Mouse (Mus musculus): Measurements from ENCODE around the gene Pbld1. TPM values are rescaled to one million over a fixed set of nuclear protein-coding genes. Genes with fewer than 3 reads are reported as not detected.

The Pbld1 gene
- polyA plus RNA-seq, 1 experiment from 2014 or later: 1.2 TPM

DNA sequence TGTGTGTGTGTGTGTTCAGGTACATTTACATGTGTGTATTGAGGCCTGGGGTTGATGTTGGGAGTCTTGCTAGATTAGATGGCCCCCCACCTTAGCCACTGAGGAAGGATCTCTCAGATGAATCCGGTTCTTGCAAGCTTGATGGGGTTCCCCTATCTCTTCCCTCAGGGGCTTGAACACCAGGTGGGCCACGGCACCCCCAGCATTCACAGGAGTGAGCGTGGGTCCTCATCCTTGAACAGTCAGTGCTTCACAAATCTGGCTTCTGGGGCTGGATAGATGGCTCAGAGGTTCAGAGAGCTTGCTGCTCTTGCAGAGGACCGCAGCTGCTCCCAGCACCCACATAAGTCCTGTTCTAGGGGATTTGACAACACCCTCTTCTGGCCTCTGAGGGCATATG is 66.2 kb downstream of the Pbld1 start:
- Histone ChIP-seq H3K4me1 (replicated peaks; ENCODE audit: control insufficient read depth, insufficient read depth) (no peaks in the 10 kb centered on the region), H3K4me3 (ENCODE audit: low read depth, low read length) (no peak overlapping the region), H3K9me3 (ENCODE audit: control insufficient read depth, low read length) (no peaks in the 10 kb centered on the region), H3K36me3 (ENCODE audit: control insufficient read depth, insufficient read depth, low read length) (no peaks in the 10 kb centered on the region), H3K27me3 (ENCODE audit: control insufficient read depth, insufficient read depth, low read length) (no peaks in the 10 kb centered on the region), H3K27ac (replicated peaks) (no peak overlapping the region), H3K9ac (ENCODE audit: low read length) (no peak overlapping the region), H3K4me2 (replicated peaks; ENCODE audit: low read depth) (no peak overlapping the region)
- no peak for TF ChIP-seq CTCF (IDR thresholded peaks at IDR 0.05; ENCODE audit: low read depth)
- TF ChIP-seq EP300 (optimal IDR thresholded peaks at IDR 0.05): no peak
- WGBS: 83% methylated on average over 4 of the region's 4 CpGs
- ATAC-seq (ENCODE audit: low FRiP score, low TSS enrichment) (no peak), DNase-seq (ENCODE audit: low spot score) (no peak)

DNA sequence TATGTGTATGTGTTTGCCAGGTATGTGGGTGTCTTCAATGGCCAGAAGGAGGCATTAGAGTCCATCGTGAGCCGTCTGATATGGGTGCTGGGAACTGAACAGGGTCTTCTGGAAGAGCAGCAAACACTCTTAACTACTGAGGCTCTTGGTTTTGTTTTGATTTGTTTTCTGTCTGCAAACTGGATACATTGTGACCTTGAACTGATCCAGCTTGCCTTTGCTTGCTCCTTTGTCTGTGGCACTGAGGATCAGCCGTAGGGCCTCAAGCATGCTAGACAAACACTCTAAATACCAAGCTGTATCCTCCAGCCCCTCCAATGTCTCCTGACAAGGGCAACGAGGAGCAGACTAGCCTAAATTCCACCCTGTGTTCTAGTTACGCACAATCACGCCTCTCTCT is 67.2 kb downstream of the Pbld1 start:
- Histone ChIP-seq H3K4me2 (replicated peaks; ENCODE audit: low read depth) (no peak overlapping the region), H3K36me3 (ENCODE audit: control insufficient read depth, insufficient read depth, low read length) (no peaks in the 10 kb centered on the region), H3K4me3 (ENCODE audit: low read depth, low read length) (no peak overlapping the region), H3K9me3 (ENCODE audit: control insufficient read depth, low read length) (no peaks in the 10 kb centered on the region), H3K27me3 (ENCODE audit: control insufficient read depth, insufficient read depth, low read length) (no peaks in the 10 kb centered on the region), H3K9ac (ENCODE audit: low read length) (no peak overlapping the region), H3K27ac (replicated peaks) (no peak overlapping the region), H3K4me1 (replicated peaks; ENCODE audit: control insufficient read depth, insufficient read depth) (no peaks in the 10 kb centered on the region)
- TF ChIP-seq CTCF (IDR thresholded peaks at IDR 0.05; ENCODE audit: low read depth) (no peak), EP300 (optimal IDR thresholded peaks at IDR 0.05) (no peak)
- DNase-seq (ENCODE audit: low spot score): no peak
- ATAC-seq (ENCODE audit: low FRiP score, low TSS enrichment): no peak
- 92% methylated on average over 6 of the region's 6 CpGs for WGBS

Other genes starting within 250 kb of the Pbld1 start
- gene Tet1, start 151.2 kb upstream of the Pbld1 start, polyA plus RNA-seq (2015; fragmentation: Nextera tagmentation; extraction: Ambion mirVana): 6.4 TPM in 2 replicates
- gene Slc25a16, start 139.5 kb upstream of the Pbld1 start, polyA plus RNA-seq (2015; fragmentation: Nextera tagmentation; extraction: Ambion mirVana): 14.7 and 16.5 TPM in 2 replicates
- gene Dna2, start 113.1 kb upstream of the Pbld1 start, polyA plus RNA-seq (2015; fragmentation: Nextera tagmentation; extraction: Ambion mirVana): 3.3 and 3.6 TPM in 2 replicates
- gene Rufy2, start 79.9 kb upstream of the Pbld1 start, polyA plus RNA-seq (2015; fragmentation: Nextera tagmentation; extraction: Ambion mirVana): 10.3 and 12.8 TPM in 2 replicates
- gene Hnrnph3, start 35.9 kb upstream of the Pbld1 start, polyA plus RNA-seq (2015; fragmentation: Nextera tagmentation; extraction: Ambion mirVana): 24.9 and 26.4 TPM in 2 replicates
- gene Pbld2, start 35.8 kb upstream of the Pbld1 start, polyA plus RNA-seq (2015; fragmentation: Nextera tagmentation; extraction: Ambion mirVana): 14.6 and 15.0 TPM in 2 replicates
- gene Atoh7, start 39.5 kb downstream of the Pbld1 start, polyA plus RNA-seq (2015; fragmentation: Nextera tagmentation; extraction: Ambion mirVana): 0.18 TPM in 1 of 2 replicates, not detected in the other
- 0.10 and 0.12 TPM in 2 replicates for gene Mypn, start 143.8 kb downstream of the Pbld1 start, polyA plus RNA-seq (2015; fragmentation: Nextera tagmentation; extraction: Ambion mirVana)
- 20.9 and 23.5 TPM in 2 replicates for gene Herc4, start 183.6 kb downstream of the Pbld1 start, polyA plus RNA-seq (2015; fragmentation: Nextera tagmentation; extraction: Ambion mirVana)

All from stomach, postnatal 0 days (tissue).